Mouse (Mus musculus) intestine, embryonic 14.5 days (tissue): ENCODE measurements at regions not wholly inside any gene's neighbourhood (a gene's known extent, or its start where the extent isn't known, plus 50 kb on each side); places are given as distances from the start of the nearest gene placed in this dataset.

Experiments
- ATAC-seq: fragments of 200-750 bp; cut with Nextera tagmentation; replicated peaks from 2 replicates; pipeline ENCODE4 v1.8.0; 2017; ENCODE audit warnings: low read depth, moderate number of reproducible peaks, moderate TSS enrichment, moderate library complexity; ENCODE audit not compliant: low FRiP score, low TSS enrichment
- DNase-seq: peaks from one replicate; pipeline ENCODE4 v3.0.0-alpha.2; 2018; ENCODE audit warnings: low spot score
- H3K27ac ChIP-seq: fragments of 300-500 bp; sonication (generic); 2 replicates; pipeline ENCODE4 v1.5.1; 2014; ENCODE audit warnings: low read depth, mild to moderate bottlenecking, control low read depth
- H3K27me3 ChIP-seq: fragments of 300-500 bp; sonication (generic); replicated peaks from 2 replicates; pipeline ENCODE4 v1.6.1; 2014; ENCODE audit warnings: low read length, control low read depth; ENCODE audit not compliant: control insufficient read depth, insufficient read depth
- H3K36me3 ChIP-seq: fragments of 300-500 bp; sonication (generic); 2 replicates; pipeline ENCODE4 v1.6.1; 2014; ENCODE audit warnings: low read length, control low read depth; ENCODE audit not compliant: control insufficient read depth, insufficient read depth
- H3K4me1 ChIP-seq: fragments of 300-500 bp; sonication (generic); replicated peaks from 2 replicates; pipeline ENCODE4 v1.6.1; 2014; ENCODE audit warnings: low read length, control low read depth, mixed read lengths; ENCODE audit not compliant: control insufficient read depth, insufficient read depth
- H3K4me2 ChIP-seq: fragments of 300-500 bp; sonication (generic); 2 replicates; pipeline ENCODE4 v1.6.1; 2014; ENCODE audit warnings: low read length
- H3K4me3 ChIP-seq: fragments of 300-500 bp; sonication (generic); 2 replicates; pipeline ENCODE4 v1.5.1; 2014; ENCODE audit warnings: low read depth, low read length, control low read depth, mixed read lengths
- H3K9ac ChIP-seq: fragments of 300-500 bp; sonication (generic); 2 replicates; pipeline ENCODE4 v1.6.1; 2014; ENCODE audit warnings: mild to moderate bottlenecking, low read length
- H3K9me3 ChIP-seq: fragments of 300-500 bp; sonication (generic); 2 replicates; pipeline ENCODE4 v1.6.1; 2016; ENCODE audit warnings: low read length, control low read depth; ENCODE audit not compliant: control insufficient read depth
- WGBS: fragments of 180-500 bp; shearing (Covaris S2); extraction: QIAGEN DNeasy Blood & Tissue Kit; methylation state at CpG from one replicate; pipeline ENCODE4 v1.1.7; 2014; 5-methylcytosine and 5-hydroxymethylcytosine counted together

GRCm38 (mm10) chr10:108051637-108052036 lies 110.4 kb upstream of the Ppp1r12a start:
- Histone ChIP-seq H3K4me1 (no peaks in the 10 kb centered on the region), H3K4me2 (no peak overlapping the region), H3K27ac (no peak overlapping the region), H3K9me3 (no peaks in the 10 kb centered on the region), H3K4me3 (no peak overlapping the region), H3K9ac (no peak overlapping the region), H3K36me3 (no peaks in the 10 kb centered on the region), H3K27me3 (no peaks in the 10 kb centered on the region)
- ATAC-seq (no peak), DNase-seq (no peak)
- whole genome bisulfite sequencing = 98% methylated on average over 1 of the region's 1 CpGs

GRCm38 (mm10) chr10:108048426-108048825 lies 113.6 kb upstream of the Ppp1r12a start:
- 84% methylated on average over 2 of the region's 2 CpGs for WGBS
- ATAC-seq (no peak), DNase-seq (no peak)
- no peaks in the 10 kb centered on the region for H3K36me3 ChIP-seq
- H3K27me3 ChIP-seq = no peaks in the 10 kb centered on the region
- H3K4me3 ChIP-seq = no peak overlapping the region
- H3K4me1 ChIP-seq = 0 out of 2 replicates have a peak, but pooled peaks cover 3% of the 10 kb centered on the region
- no peaks in the 10 kb centered on the region for H3K9me3 ChIP-seq
- H3K9ac ChIP-seq = no peak overlapping the region
- no peak overlapping the region for H3K27ac ChIP-seq
- H3K4me2 ChIP-seq = no peak overlapping the region

- no peak for ATAC-seq
- H3K9me3 ChIP-seq = no peaks in the 10 kb centered on the region
- no peak overlapping the region for H3K4me3 ChIP-seq
- H3K4me1 ChIP-seq = 0 out of 2 replicates have a peak, but pooled peaks cover 5% of the 10 kb centered on the region
- no peak overlapping the region for H3K4me2 ChIP-seq
- no peak for DNase-seq
- 21% methylated on average over 2 of the region's 2 CpGs for WGBS
- no peak overlapping the region for H3K9ac ChIP-seq
- H3K36me3 ChIP-seq = no peaks in the 10 kb centered on the region
- H3K27me3 ChIP-seq = no peaks in the 10 kb centered on the region
- no peak overlapping the region for H3K27ac ChIP-seq
Measured at GRCm38 (mm10) chr10:108043519-108043918, 118.5 kb upstream of the Ppp1r12a start.

GRCm38 (mm10) chr10:108040027-108040426 lies 122.0 kb upstream of the Ppp1r12a start:
- H3K27ac ChIP-seq = no peak overlapping the region
- H3K27me3 ChIP-seq = no peaks in the 10 kb centered on the region
- H3K36me3 ChIP-seq = no peaks in the 10 kb centered on the region
- H3K9ac ChIP-seq = no peak overlapping the region
- no peaks in the 10 kb centered on the region for H3K9me3 ChIP-seq
- H3K4me3 ChIP-seq = no peak overlapping the region
- ATAC-seq (no peak), DNase-seq (no peak)
- H3K4me2 ChIP-seq = no peak overlapping the region
- H3K4me1 ChIP-seq = 0 out of 2 replicates have a peak, but pooled peaks cover 5% of the 10 kb centered on the region

- H3K27me3 ChIP-seq = no peaks in the 10 kb centered on the region
- ATAC-seq = no peak
- no peak overlapping the region for H3K9ac ChIP-seq
- no peaks in the 10 kb centered on the region for H3K9me3 ChIP-seq
- no peaks in the 10 kb centered on the region for H3K4me1 ChIP-seq
- H3K4me3 ChIP-seq = no peak overlapping the region
- WGBS = 58% methylated on average over 3 of the region's 3 CpGs
- no peaks in the 10 kb centered on the region for H3K36me3 ChIP-seq
- H3K27ac ChIP-seq = no peak overlapping the region
- DNase-seq = no peak
- no peak overlapping the region for H3K4me2 ChIP-seq
Measured at GRCm38 (mm10) chr10:108036486-108037109, 124.7 kb upstream of the Otogl start.

GRCm38 (mm10) chr10:108034068-108034467 lies 122.1 kb upstream of the Otogl start:
- no peak overlapping the region for H3K27ac ChIP-seq
- no peak overlapping the region for H3K4me2 ChIP-seq
- no peak overlapping the region for H3K9ac ChIP-seq
- ATAC-seq = no peak
- DNase-seq = no peak
- 95% methylated on average over 3 of the region's 3 CpGs for WGBS
- no peaks in the 10 kb centered on the region for H3K36me3 ChIP-seq
- no peaks in the 10 kb centered on the region for H3K9me3 ChIP-seq
- H3K4me1 ChIP-seq = no peaks in the 10 kb centered on the region
- H3K4me3 ChIP-seq = no peak overlapping the region
- H3K27me3 ChIP-seq = no peaks in the 10 kb centered on the region

GRCm38 (mm10) chr10:108033317-108033795 lies 121.4 kb upstream of the Otogl start:
- Histone ChIP-seq H3K27me3 (no peaks in the 10 kb centered on the region), H3K27ac (no peak overlapping the region), H3K36me3 (no peaks in the 10 kb centered on the region), H3K4me1 (no peaks in the 10 kb centered on the region), H3K4me3 (no peak overlapping the region), H3K9ac (no peak overlapping the region), H3K9me3 (no peaks in the 10 kb centered on the region), H3K4me2 (no peak overlapping the region)
- WGBS = 96% methylated on average over 1 of the region's 1 CpGs
- ATAC-seq = no peak
- DNase-seq = no peak

- ATAC-seq = no peak
- WGBS = 68% methylated on average over 2 of the region's 2 CpGs
- no peaks in the 10 kb centered on the region for H3K9me3 ChIP-seq
Measured at GRCm38 (mm10) chr10:108027506-108027905, 115.6 kb upstream of the Otogl start.

GRCm38 (mm10) chr10:108024227-108024626 lies 112.3 kb upstream of the Otogl start:
- WGBS = 61% methylated on average over 6 of the region's 6 CpGs
- Histone ChIP-seq H3K4me2 (no peak overlapping the region), H3K9ac (no peak overlapping the region), H3K9me3 (no peaks in the 10 kb centered on the region), H3K27ac (no peak overlapping the region), H3K36me3 (no peaks in the 10 kb centered on the region), H3K4me3 (no peak overlapping the region), H3K4me1 (no peaks in the 10 kb centered on the region), H3K27me3 (no peaks in the 10 kb centered on the region)
- ATAC-seq = no peak
- DNase-seq = no peak

More at GRCm38 (mm10) chr10:108027506-108027905, 115.6 kb upstream of the Otogl start:
- DNase-seq = no peak
- Histone ChIP-seq H3K27ac (no peak overlapping the region), H3K27me3 (no peaks in the 10 kb centered on the region), H3K9ac (no peak overlapping the region), H3K4me2 (no peak overlapping the region), H3K4me3 (no peak overlapping the region), H3K4me1 (no peaks in the 10 kb centered on the region), H3K36me3 (no peaks in the 10 kb centered on the region)
